Mouse (Mus musculus): ENCODE results near the gene Olfr347.

The Olfr347 gene

GRCm38 (mm10) chr2:36731602-36732001, at the start of gene Olfr347:
Gene Olfr347, plus strand, starts transcription at chr2:36731902.
- DNase-seq (ENCODE audit: low spot score): no peak

DNA sequence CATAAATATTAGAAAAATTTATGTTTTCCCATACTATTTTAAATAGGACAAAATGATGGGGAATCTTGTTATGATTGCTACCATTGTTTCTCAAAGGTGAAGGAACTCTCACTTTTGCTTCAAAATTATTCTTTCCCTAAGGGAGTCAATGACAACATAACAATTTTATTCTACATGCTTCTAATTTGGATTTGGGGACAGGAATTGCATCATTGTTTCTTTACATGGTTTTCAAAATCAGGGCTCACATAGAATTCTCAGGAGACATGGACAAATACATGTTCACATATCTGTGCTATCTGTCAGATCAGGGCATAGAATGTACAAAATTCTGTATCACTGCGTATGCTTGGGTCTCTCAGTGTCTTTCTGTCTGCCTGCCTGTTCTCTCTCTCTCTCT, 46.2 kb upstream of the Olfr347 start, which contains the start of gene Olfr346:
Olfr346 (plus strand) TSS at position 301 of the 400 bp plus-strand sequence.
- DNase-seq (ENCODE audit: low spot score): no peak

- no peak for DNase-seq (ENCODE audit: low spot score)
Observed at GRCm38 (mm10) chr2:36736226-36736625, 4.5 kb downstream of the Olfr347 start.

- DNase-seq (ENCODE audit: low spot score): no peak
Observed at GRCm38 (mm10) chr2:36783976-36784375, 52.3 kb downstream of the Olfr347 start, which contains the start of gene Olfr348. Gene Olfr348, plus strand, starts transcription at chr2:36784276.

All from urinary bladder, postnatal 25 days (tissue).